Mouse (Mus musculus) MEL (cell line): ENCODE results near the gene Gm10521. TPM values are rescaled to one million over a fixed set of nuclear protein-coding genes. Genes with fewer than 3 reads are reported as not detected.

ENCODE experiments used
- DNase-seq: peaks from one replicate; pipeline ENCODE4 v3.0.0; 2011; ENCODE audit warnings: low read depth, low spot score
- H3K27ac ChIP-seq: 2 replicates; pipeline ENCODE4 v1.5.1; 2012; ENCODE audit warnings: low read depth, mild to moderate bottlenecking, control low read depth, low read length, moderate library complexity; ENCODE audit not compliant: control insufficient read depth
- H3K27me3 ChIP-seq, 2 experiments: fragments of 150-350 bp in 1 of 2; sonication (generic) in 1 of 2; 2 replicates each; pipeline ENCODE4 v1.6.1; 2012; ENCODE audit warnings: low read length in 2 of 2, mild to moderate bottlenecking in 2 of 2, improper control_type of control experiment in 1 of 2, moderate library complexity in 1 of 2; ENCODE audit not compliant: insufficient read depth in 2 of 2, control insufficient read depth in 1 of 2
- H3K36me3 ChIP-seq, 2 experiments: 2 replicates each; pipeline ENCODE4 v1.6.1; 2012 to 2014; ENCODE audit warnings: low read length in 2 of 2, improper control_type of control experiment in 1 of 2, inconsistent platforms in 1 of 2, mild to moderate bottlenecking in 1 of 2; ENCODE audit not compliant: insufficient read depth in 2 of 2, control insufficient read depth in 1 of 2
- H3K4me1 ChIP-seq, 2 experiments: fragments of 150-350 bp in 1 of 2; sonication (generic) in 1 of 2; 2 replicates each; pipeline ENCODE4 v1.6.1; 2012; ENCODE audit warnings: low read length in 2 of 2, improper control_type of control experiment in 1 of 2, mild to moderate bottlenecking in 1 of 2; ENCODE audit not compliant: insufficient read depth in 2 of 2, control insufficient read depth in 1 of 2
- H3K4me3 ChIP-seq, 2 experiments: fragments of 150-350 bp in 1 of 2; sonication (generic) in 1 of 2; 2 replicates each; pipeline ENCODE4 v1.5.1; 2012; ENCODE audit warnings: low read depth in 2 of 2, low read length in 2 of 2, mild to moderate bottlenecking in 2 of 2, moderate library complexity in 2 of 2, control low read depth in 1 of 2, improper control_type of control experiment in 1 of 2; ENCODE audit not compliant: control insufficient read depth in 1 of 2, insufficient read depth in 1 of 2
- H3K79me2 ChIP-seq: 2 replicates; pipeline ENCODE4 v1.6.1; 2012; ENCODE audit warnings: mild to moderate bottlenecking, low read length, moderate library complexity; ENCODE audit not compliant: control insufficient read depth, poor library complexity, insufficient read depth
- H3K9ac ChIP-seq: 2 replicates; pipeline ENCODE4 v1.6.1; 2012; ENCODE audit warnings: low read depth, mild to moderate bottlenecking, control low read depth, low read length, moderate library complexity; ENCODE audit not compliant: control insufficient read depth, poor library complexity, severe bottlenecking
- H3K9me3 ChIP-seq: fragments of 150-350 bp; sonication (generic); replicated peaks from 2 replicates; pipeline ENCODE4 v1.6.1; 2012; ENCODE audit warnings: mild to moderate bottlenecking, low read length, improper control_type of control experiment, moderate library complexity; ENCODE audit not compliant: insufficient read depth
- CHD2 ChIP-seq: IDR thresholded peaks from 2 replicates; pipeline ENCODE4 v1.6.1; 2011; ENCODE audit warnings: low read length, improper control_type of control experiment
- CTCF ChIP-seq, 3 experiments: IDR thresholded peaks in 2 of 3; conservative IDR thresholded peaks in 1 of 3; 2 replicates each; pipeline ENCODE4 v1.5.1; 2011 to 2012; ENCODE audit warnings: low read length in 3 of 3, low read depth in 2 of 3, mild to moderate bottlenecking in 2 of 3, improper control_type of control experiment in 1 of 3, inconsistent platforms in 1 of 3, mixed read lengths in 1 of 3, moderate library complexity in 1 of 3; ENCODE audit not compliant: control insufficient read depth in 1 of 3, insufficient read depth in 1 of 3, poor library complexity in 1 of 3, severe bottlenecking in 1 of 3
- E2F4 ChIP-seq: IDR thresholded peaks from 2 replicates; pipeline ENCODE4 v1.6.1; 2011; ENCODE audit warnings: low read depth, low read length, improper control_type of control experiment, borderline replicate concordance
- EP300 ChIP-seq, 2 experiments: IDR thresholded peaks; 2 replicates each; pipeline ENCODE4 v1.6.1; 2011; ENCODE audit warnings: improper control_type of control experiment in 2 of 2, low read length in 2 of 2, low read depth in 1 of 2, mild to moderate bottlenecking in 1 of 2
- GABPA ChIP-seq: IDR thresholded peaks from 2 replicates; pipeline ENCODE4 v1.6.1; 2012; ENCODE audit warnings: low read depth, mild to moderate bottlenecking, inconsistent platforms, low read length, improper control_type of control experiment, moderate library complexity
- GATA1 ChIP-seq: IDR thresholded peaks from 2 replicates; pipeline ENCODE4 v1.6.1; 2011; ENCODE audit warnings: low read depth, low read length, improper control_type of control experiment
- HCFC1 ChIP-seq: IDR thresholded peaks from 2 replicates; pipeline ENCODE4 v1.6.1; 2012; ENCODE audit warnings: low read depth, mild to moderate bottlenecking, inconsistent platforms, low read length, improper control_type of control experiment, moderate library complexity
- MYC ChIP-seq: IDR thresholded peaks from 2 replicates; pipeline ENCODE4 v1.6.1; 2011; ENCODE audit warnings: low read depth, mild to moderate bottlenecking, low read length, improper control_type of control experiment, moderate library complexity
- NELFE ChIP-seq: IDR thresholded peaks from 2 replicates; pipeline ENCODE4 v1.6.1; 2011; ENCODE audit warnings: low read depth, low read length, improper control_type of control experiment
- POLR2AphosphoS5 ChIP-seq: IDR thresholded peaks from 2 replicates; pipeline ENCODE4 v1.6.1; 2012; ENCODE audit warnings: low read depth, borderline replicate concordance, mild to moderate bottlenecking, inconsistent platforms, low read length, moderate library complexity, mixed read lengths
- RAD21 ChIP-seq: IDR thresholded peaks from 2 replicates; pipeline ENCODE4 v1.6.1; 2011; ENCODE audit warnings: mild to moderate bottlenecking, low read depth, low read length, improper control_type of control experiment
- RCOR1 ChIP-seq: IDR thresholded peaks from 2 replicates; pipeline ENCODE4 v1.6.1; 2012; ENCODE audit warnings: low read depth, mild to moderate bottlenecking, inconsistent platforms, low read length, improper control_type of control experiment
- TBP ChIP-seq: IDR thresholded peaks from 2 replicates; pipeline ENCODE4 v1.8.0; 2011; ENCODE audit warnings: low read depth, low read length, improper control_type of control experiment
- TCF12 ChIP-seq: IDR thresholded peaks from 2 replicates; pipeline ENCODE4 v1.6.1; 2014; ENCODE audit warnings: low read depth, mild to moderate bottlenecking, inconsistent platforms, low read length, improper control_type of control experiment, moderate library complexity
- USF2 ChIP-seq, 2 experiments: IDR thresholded peaks; 2 replicates each; pipeline ENCODE4 v1.6.1; 2011 to 2012; ENCODE audit warnings: improper control_type of control experiment in 2 of 2, low read length in 2 of 2, borderline replicate concordance in 1 of 2, inconsistent platforms in 1 of 2, low read depth in 1 of 2, mild to moderate bottlenecking in 1 of 2; ENCODE audit not compliant: insufficient read depth in 1 of 2
- ZKSCAN1 ChIP-seq: IDR thresholded peaks from 2 replicates; pipeline ENCODE4 v1.6.1; 2012; ENCODE audit warnings: low read depth, mild to moderate bottlenecking, inconsistent platforms, low read length, improper control_type of control experiment, moderate library complexity
- ZMIZ1 ChIP-seq: IDR thresholded peaks from 2 replicates; pipeline ENCODE4 v1.6.1; 2012; ENCODE audit warnings: low read depth, mild to moderate bottlenecking, inconsistent platforms, low read length, improper control_type of control experiment, moderate library complexity
- ZNF384 ChIP-seq: IDR thresholded peaks from 2 replicates; pipeline ENCODE4 v1.6.1; 2012; ENCODE audit warnings: low read depth, mild to moderate bottlenecking, inconsistent platforms, low read length, improper control_type of control experiment
- polyA plus RNA-seq, 2 experiments: library from polyadenylated mRNA; stranded (reverse) in 1 of 2; unstranded in 1 of 2; fragments of >175 nt in 1 of 2; fragments of >200 nt in 1 of 2; gene quantifications; 2 replicates each; pipeline versions ENCODE4 v1.2.1 to v1.2.4; 2012; ENCODE audit warnings: low replicate concordance in 2 of 2, low read depth in 1 of 2; ENCODE audit not compliant: insufficient read length in 2 of 2, insufficient read depth in 1 of 2, missing spikeins in 1 of 2
- total RNA-seq: library from RNA; depleted of rRNA; stranded (reverse); fragments of 300-350 nt; gene quantifications from 2 replicates; pipeline ENCODE4 v1.2.3, GENCODE M21; 2012; rRNA removed

The Gm10521 gene
- total and polyA plus RNA-seq, 3 experiments: 0.04 to 0.39 TPM; not detected in 1

DNA sequence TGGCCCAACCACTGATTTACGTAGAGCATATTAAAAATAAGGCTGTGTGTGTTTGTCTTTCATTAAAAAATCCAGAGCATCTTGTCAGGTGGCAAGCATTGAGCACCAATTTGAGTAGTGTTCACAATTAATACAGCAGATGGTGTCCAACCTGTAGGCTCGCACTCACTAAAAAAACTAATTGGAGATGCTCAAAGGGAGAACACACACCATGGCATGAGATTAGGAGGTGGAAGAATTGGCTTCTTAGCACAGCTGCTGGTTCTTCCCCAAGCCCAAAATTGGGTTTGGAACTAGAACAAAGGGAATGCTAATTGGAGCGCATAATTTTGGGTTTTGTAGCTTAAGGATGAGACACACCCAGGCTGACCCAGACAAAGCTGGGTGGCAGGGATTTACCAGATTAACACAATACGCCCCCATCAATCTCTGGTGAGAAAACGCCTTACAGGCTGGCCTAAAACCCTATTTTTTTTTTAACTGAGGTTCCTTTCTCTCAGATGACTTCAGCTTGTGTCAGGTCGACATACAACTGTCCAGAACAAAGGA lies 51.1 kb downstream of the Gm10521 start:
- H3K4me1 ChIP-seq: no peaks in the 10 kb centered on the region
- no peaks in the 10 kb centered on the region for H3K36me3 ChIP-seq
- H3K9ac ChIP-seq: no peak overlapping the region
- H3K9me3 ChIP-seq: no peaks in the 10 kb centered on the region
- no peak for TF ChIP-seq EP300 (IDR thresholded peaks at IDR 0.05; ENCODE audit: low read depth in 1 of 2, low read length in 2 of 2)
- TF ChIP-seq ZKSCAN1: no peak
- TF ChIP-seq TBP: no peak
- no peak for TF ChIP-seq TCF12
- TF ChIP-seq MYC: no peak
- no peak for TF ChIP-seq CHD2
- TF ChIP-seq RCOR1: no peak
- no peak for TF ChIP-seq GABPA
- TF ChIP-seq ZNF384: no peak
- TF ChIP-seq ZMIZ1: no peak
- TF ChIP-seq CTCF (IDR thresholded peaks at IDR 0.05 in 2 of 3, conservative IDR thresholded peaks at IDR 0.05 in 1 of 3; ENCODE audit: control insufficient read depth in 1 of 3, insufficient read depth in 1 of 3, low read depth in 2 of 3, low read length in 3 of 3, poor library complexity in 1 of 3, severe bottlenecking in 1 of 3): no peak
- TF ChIP-seq E2F4: no peak
- no peak for TF ChIP-seq USF2 (IDR thresholded peaks at IDR 0.05; ENCODE audit: borderline replicate concordance in 1 of 2, insufficient read depth in 1 of 2, low read depth in 1 of 2, low read length in 2 of 2)
- TF ChIP-seq NELFE: no peak
- TF ChIP-seq HCFC1: no peak
- TF ChIP-seq GATA1: no peak
- TF ChIP-seq POLR2AphosphoS5: no peak
- no peak for TF ChIP-seq RAD21
- H3K79me2 ChIP-seq: no peaks in the 10 kb centered on the region
- peaks cover 0 to 1% of the 10 kb centered on the region in 2 experiments; a peak in 1 of 4 replicates for H3K27me3 ChIP-seq
- no peak overlapping the region for H3K27ac ChIP-seq
- no peak for DNase-seq
- no peak overlapping the region for H3K4me3 ChIP-seq

Other genes starting within 250 kb of the Gm10521 start
- not detected in 2 replicates for gene Slamf7, start 242.6 kb upstream of the Gm10521 start, total RNA-seq
- gene Slamf7, start 242.6 kb upstream of the Gm10521 start, polyA plus RNA-seq: not detected
- 84.6 and 108 TPM in 2 replicates for gene Cd48, start 213.7 kb upstream of the Gm10521 start, total RNA-seq
- 10 to 100 TPM in 1 of 2 experiments, not detected in 1; 64.6 TPM for gene Cd48, start 213.7 kb upstream of the Gm10521 start, polyA plus RNA-seq
- gene Slamf1, start 128.5 kb upstream of the Gm10521 start, total RNA-seq: 0.72 and 0.73 TPM in 2 replicates
- gene Slamf1, start 128.5 kb upstream of the Gm10521 start, polyA plus RNA-seq: 1 to 10 TPM in 1 of 2 experiments, not detected in 1; 1.3 TPM
- 6.8 and 7.7 TPM in 2 replicates for gene Cd84, start 56.0 kb upstream of the Gm10521 start, total RNA-seq
- 10 to 100 TPM in 1 of 2 experiments, not detected in 1; 10.4 TPM for gene Cd84, start 56.0 kb upstream of the Gm10521 start, polyA plus RNA-seq
- not detected in 2 replicates for gene Slamf6, start 21.9 kb downstream of the Gm10521 start, total RNA-seq
- gene Slamf6, start 21.9 kb downstream of the Gm10521 start, polyA plus RNA-seq: under 1 TPM in 1 of 2 experiments, not detected in 1; 0.01 TPM
- 0.39 and 0.88 TPM in 2 replicates for gene Vangl2, start 132.8 kb downstream of the Gm10521 start, total RNA-seq
- 1 to 10 TPM in 1 of 2 experiments, not detected in 1; 3.0 TPM for gene Vangl2, start 132.8 kb downstream of the Gm10521 start, polyA plus RNA-seq
- not detected in 2 replicates for gene Nhlh1, start 161.9 kb downstream of the Gm10521 start, total RNA-seq
- gene Nhlh1, start 161.9 kb downstream of the Gm10521 start, polyA plus RNA-seq: not detected
- 90.8 and 92.3 TPM in 2 replicates for gene Copa, start 186.9 kb downstream of the Gm10521 start, total RNA-seq
- 100 to 1,000 TPM in 1 of 2 experiments, 10 to 100 TPM in 1; 81.2 to 118 TPM for gene Copa, start 186.9 kb downstream of the Gm10521 start, polyA plus RNA-seq
- gene Ncstn, start 187.1 kb downstream of the Gm10521 start, total RNA-seq: 9.6 and 9.9 TPM in 2 replicates
- gene Ncstn, start 187.1 kb downstream of the Gm10521 start, polyA plus RNA-seq: 10 to 100 TPM in 1 of 2 experiments, not detected in 1; 38.5 TPM
- 26.3 and 27.7 TPM in 2 replicates for gene Pex19, start 231.1 kb downstream of the Gm10521 start, total RNA-seq
- gene Pex19, start 231.1 kb downstream of the Gm10521 start, polyA plus RNA-seq: 10 to 100 TPM in 1 of 2 experiments, not detected in 1; 53.6 TPM